Mouse (Mus musculus): ENCODE results near the gene Psen1. TPM values are rescaled to one million over a fixed set of nuclear protein-coding genes. Genes with fewer than 3 reads are reported as not detected.

The Psen1 gene
- 58.7 and 67.4 TPM in 2 replicates for polyA plus RNA-seq (2015; fragmentation: Nextera tagmentation; extraction: Ambion mirVana)

- Histone ChIP-seq H3K27ac (peak within 1 kb of the TSS; percentile 95), H3K9ac (peak within 1 kb of the TSS; percentile 91), H3K36me3 (peaks cover 10% of the 10 kb centered on the region; the same call in 1 of the 2 replicates), H3K4me2 (peak within 1 kb of the TSS; percentile 84), H3K4me3 (peak within 1 kb of the TSS; percentile 91), H3K4me1 (peaks cover 20% of the 10 kb centered on the region), H3K9me3 (no peaks in the 10 kb centered on the region), H3K27me3 (no peaks in the 10 kb centered on the region)
- 0% methylated on average over 38 of the region's 38 CpGs for WGBS
- ATAC-seq (ENCODE audit: insufficient number of reproducible peaks, insufficient read depth, low FRiP score, low TSS enrichment, low read depth), result peak; percentile 95
These were observed at the start of gene Psen1 for GRCm38 (mm10) chr12:83687934-83688315. TSS of gene Psen1 (plus strand) at chr12:83688152.

- no peak overlapping the region for H3K27ac ChIP-seq
- 95% methylated on average over 2 of the region's 2 CpGs for WGBS
- peaks cover 73% of the 10 kb centered on the region for H3K36me3 ChIP-seq
- no peak overlapping the region for H3K9ac ChIP-seq
- no peak overlapping the region for H3K4me3 ChIP-seq
- H3K9me3 ChIP-seq, result no peaks in the 10 kb centered on the region
- H3K4me1 ChIP-seq, result no peaks in the 10 kb centered on the region
- no peaks in the 10 kb centered on the region for H3K27me3 ChIP-seq
- ATAC-seq (ENCODE audit: insufficient number of reproducible peaks, insufficient read depth, low FRiP score, low TSS enrichment, low read depth), result no peak
- no peak overlapping the region for H3K4me2 ChIP-seq
These were observed 46.7 kb upstream of the Psen1 start for GRCm38 (mm10) chr12:83641233-83641632.

- H3K27ac ChIP-seq, result no peak overlapping the region
- H3K9ac ChIP-seq, result no peak overlapping the region
- no peak overlapping the region for H3K4me2 ChIP-seq
- no peak overlapping the region for H3K4me3 ChIP-seq
- no peak for ATAC-seq (ENCODE audit: insufficient number of reproducible peaks, insufficient read depth, low FRiP score, low TSS enrichment, low read depth)
- H3K4me1 ChIP-seq, result no peaks in the 10 kb centered on the region
- H3K9me3 ChIP-seq, result no peaks in the 10 kb centered on the region
- no peaks in the 10 kb centered on the region for H3K27me3 ChIP-seq
- 85% methylated on average over 1 of the region's 1 CpGs for WGBS
- peaks cover 68% of the 10 kb centered on the region for H3K36me3 ChIP-seq
These were observed 44.8 kb upstream of the Psen1 start for GRCm38 (mm10) chr12:83643116-83643515.

GRCm38 (mm10) chr12:83650346-83650745 lies 37.6 kb upstream of the Psen1 start:
- H3K27me3 ChIP-seq, result no peaks in the 10 kb centered on the region
- 93% methylated on average over 3 of the region's 3 CpGs for WGBS
- no peak for ATAC-seq (ENCODE audit: insufficient number of reproducible peaks, insufficient read depth, low FRiP score, low TSS enrichment, low read depth)
- no peaks in the 10 kb centered on the region for H3K9me3 ChIP-seq
- H3K9ac ChIP-seq, result no peak overlapping the region
- H3K27ac ChIP-seq, result no peak overlapping the region
- peaks cover 78% of the 10 kb centered on the region for H3K36me3 ChIP-seq
- H3K4me2 ChIP-seq, result no peak overlapping the region
- no peaks in the 10 kb centered on the region for H3K4me1 ChIP-seq
- no peak overlapping the region for H3K4me3 ChIP-seq

GRCm38 (mm10) chr12:83651414-83651813 lies 36.5 kb upstream of the Psen1 start:
- no peak for ATAC-seq (ENCODE audit: insufficient number of reproducible peaks, insufficient read depth, low FRiP score, low TSS enrichment, low read depth)
- Histone ChIP-seq H3K4me3 (no peak overlapping the region), H3K27ac (no peak overlapping the region), H3K36me3 (peaks cover 77% of the 10 kb centered on the region), H3K4me2 (no peak overlapping the region), H3K9ac (no peak overlapping the region), H3K4me1 (no peaks in the 10 kb centered on the region), H3K9me3 (no peaks in the 10 kb centered on the region), H3K27me3 (no peaks in the 10 kb centered on the region)

GRCm38 (mm10) chr12:83685466-83685865 lies 2.5 kb upstream of the Psen1 start:
- Histone ChIP-seq H3K27me3 (no peaks in the 10 kb centered on the region), H3K36me3 (peaks cover 19% of the 10 kb centered on the region), H3K9ac (no peak overlapping the region), H3K27ac (no peak overlapping the region), H3K4me1 (peaks cover 15% of the 10 kb centered on the region), H3K4me2 (no peak overlapping the region), H3K4me3 (no peak overlapping the region), H3K9me3 (no peaks in the 10 kb centered on the region)
- no peak for ATAC-seq (ENCODE audit: insufficient number of reproducible peaks, insufficient read depth, low FRiP score, low TSS enrichment, low read depth)
- WGBS, result 93% methylated on average over 1 of the region's 1 CpGs

GRCm38 (mm10) chr12:83686575-83687350 lies 1.2 kb upstream of the Psen1 start:
- H3K27ac ChIP-seq, result peak overlapping the region; percentile 95
- peaks cover 20% of the 10 kb centered on the region for H3K4me1 ChIP-seq
- H3K9ac ChIP-seq, result no peak overlapping the region
- no peak overlapping the region for H3K4me3 ChIP-seq
- ATAC-seq (ENCODE audit: insufficient number of reproducible peaks, insufficient read depth, low FRiP score, low TSS enrichment, low read depth), result no peak
- no peak overlapping the region for H3K4me2 ChIP-seq
- H3K27me3 ChIP-seq, result no peaks in the 10 kb centered on the region
- 91% methylated on average over 9 of the region's 9 CpGs for WGBS
- peaks cover 10% of the 10 kb centered on the region for H3K36me3 ChIP-seq
- H3K9me3 ChIP-seq, result no peaks in the 10 kb centered on the region

- Histone ChIP-seq H3K27me3 (no peaks in the 10 kb centered on the region), H3K9me3 (no peaks in the 10 kb centered on the region), H3K4me1 (peaks cover 20% of the 10 kb centered on the region), H3K4me2 (peak overlapping the region; percentile 84), H3K9ac (peak overlapping the region; percentile 91), H3K36me3 (peaks cover 7% of the 10 kb centered on the region; the same call in 1 of the 2 replicates), H3K4me3 (peak overlapping the region; percentile 91), H3K27ac (peak overlapping the region; percentile 95)
- under 1% methylated on average over 49 of the region's 49 CpGs for WGBS
- peak; percentile 68 for ATAC-seq (ENCODE audit: insufficient number of reproducible peaks, insufficient read depth, low FRiP score, low TSS enrichment, low read depth)
These were observed 549 bp downstream of the Psen1 start for GRCm38 (mm10) chr12:83688316-83689086.

GRCm38 (mm10) chr12:83689087-83689432 lies 1.1 kb downstream of the Psen1 start:
- peaks cover 7% of the 10 kb centered on the region; the same call in 1 of the 2 replicates for H3K36me3 ChIP-seq
- peaks cover 20% of the 10 kb centered on the region for H3K4me1 ChIP-seq
- WGBS, result 23% methylated on average over 6 of the region's 6 CpGs
- H3K27ac ChIP-seq, result peak overlapping the region; percentile 95
- peak overlapping the region; percentile 91 for H3K9ac ChIP-seq
- H3K4me2 ChIP-seq, result peak overlapping the region; percentile 84
- no peaks in the 10 kb centered on the region for H3K9me3 ChIP-seq
- peak overlapping the region; percentile 91 for H3K4me3 ChIP-seq
- no peaks in the 10 kb centered on the region for H3K27me3 ChIP-seq
- no peak for ATAC-seq (ENCODE audit: insufficient number of reproducible peaks, insufficient read depth, low FRiP score, low TSS enrichment, low read depth)

GRCm38 (mm10) chr12:83694011-83694410 lies 6.1 kb downstream of the Psen1 start:
- Histone ChIP-seq H3K4me2 (no peak overlapping the region), H3K9ac (no peak overlapping the region), H3K4me3 (no peak overlapping the region), H3K27ac (no peak overlapping the region), H3K9me3 (no peaks in the 10 kb centered on the region), H3K4me1 (peaks cover 29% of the 10 kb centered on the region), H3K36me3 (peaks cover 7% of the 10 kb centered on the region; the same call in 1 of the 2 replicates), H3K27me3 (no peaks in the 10 kb centered on the region)
- WGBS, result 91% methylated on average over 5 of the region's 5 CpGs
- ATAC-seq (ENCODE audit: insufficient number of reproducible peaks, insufficient read depth, low FRiP score, low TSS enrichment, low read depth), result no peak

GRCm38 (mm10) chr12:83694669-83695068 lies 6.7 kb downstream of the Psen1 start:
- whole genome bisulfite sequencing, result 89% methylated on average over 3 of the region's 3 CpGs
- no peak overlapping the region for H3K4me2 ChIP-seq
- H3K36me3 ChIP-seq, result peaks cover 13% of the 10 kb centered on the region
- peaks cover 22% of the 10 kb centered on the region for H3K4me1 ChIP-seq
- H3K4me3 ChIP-seq, result no peak overlapping the region
- H3K27ac ChIP-seq, result no peak overlapping the region
- no peaks in the 10 kb centered on the region for H3K27me3 ChIP-seq
- ATAC-seq (ENCODE audit: insufficient number of reproducible peaks, insufficient read depth, low FRiP score, low TSS enrichment, low read depth), result no peak
- H3K9me3 ChIP-seq, result no peaks in the 10 kb centered on the region
- no peak overlapping the region for H3K9ac ChIP-seq

GRCm38 (mm10) chr12:83698637-83699036 lies 10.7 kb downstream of the Psen1 start:
- Histone ChIP-seq H3K4me1 (peaks cover 11% of the 10 kb centered on the region; the same call in 1 of the 2 replicates), H3K27me3 (no peaks in the 10 kb centered on the region), H3K4me3 (no peak overlapping the region), H3K9me3 (no peaks in the 10 kb centered on the region), H3K27ac (no peak overlapping the region), H3K36me3 (peaks cover 32% of the 10 kb centered on the region), H3K9ac (no peak overlapping the region), H3K4me2 (no peak overlapping the region)
- WGBS, result 85% methylated on average over 4 of the region's 4 CpGs
- no peak for ATAC-seq (ENCODE audit: insufficient number of reproducible peaks, insufficient read depth, low FRiP score, low TSS enrichment, low read depth)

All from embryonic facial prominence, embryonic 13.5 days (tissue).